Comparison of ENCODE assay signal across 17 mouse cellular contexts in the genomic region with DNA sequence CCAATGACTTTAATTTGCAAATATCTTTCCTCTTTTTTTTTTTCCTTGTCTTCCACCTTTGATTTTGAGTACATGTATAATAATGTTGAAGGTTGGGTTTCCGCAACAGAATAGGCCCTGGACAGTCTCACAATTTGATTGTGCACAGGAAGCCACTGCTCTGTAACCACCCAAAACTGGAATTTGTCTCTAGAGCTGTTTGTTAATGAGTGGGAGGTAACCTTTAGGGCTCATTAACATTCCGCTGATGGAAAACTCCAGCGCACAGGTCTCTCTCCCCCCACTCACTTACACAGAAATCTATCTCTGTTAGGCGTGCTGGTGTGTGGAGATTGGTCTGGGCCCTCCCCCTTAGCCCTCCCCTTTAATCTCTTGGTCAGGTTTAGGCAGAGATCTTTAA.
DNase-seq lines count a peak whose midpoint lies in the region; ATAC-seq and TF ChIP-seq lines count a peak whose summit lies in the region.
"Had no signal": no experiment of that assay in that cellular context is flagged by ENCODE, and none has a peak within 500 bp of the region (broad histone marks: within the 10 kb centered on the region; RNA-seq: fewer than 3 reads in every experiment).

No protein-coding gene starts in this region.

- 0 out of 2 replicates have a peak overlapping the region, but pooled peaks have one; percentile 45 for H3K27ac ChIP-seq in hindbrain, embryonic 10.5 days
- H3K27ac ChIP-seq in hindbrain, postnatal 0 days = no peak overlapping the region; the same call in 1 of the 2 replicates
- H3K27ac ChIP-seq in forebrain, postnatal 0 days (ENCODE audit: low read depth, low read length) = peak overlapping the region; percentile 80; the same call in 1 of the 2 replicates
- peak overlapping the region; percentile 93 for H3K27ac ChIP-seq in midbrain, embryonic 14.5 days (replicated peaks; ENCODE audit: low read depth, low read length)
- H3K27ac ChIP-seq in layer of hippocampus, adult 2 months = no peak overlapping the region
- H3K27ac ChIP-seq: heart, embryonic 13.5 days; lung, embryonic 15.5 days; stomach, embryonic 15.5 days had no signal

- no peak overlapping the region for H3K4me3 ChIP-seq in hindbrain, embryonic 10.5 days
- H3K4me3 ChIP-seq in hindbrain, postnatal 0 days (ENCODE audit: low read length) = no peak overlapping the region
- H3K4me3 ChIP-seq in forebrain, postnatal 0 days (ENCODE audit: low read depth, low read length) = no peak overlapping the region
- no peak overlapping the region for H3K4me3 ChIP-seq in midbrain, embryonic 14.5 days (replicated peaks; ENCODE audit: low read depth, low read length)
- no peak overlapping the region for H3K4me3 ChIP-seq in layer of hippocampus, adult 2 months
- H3K4me3 ChIP-seq: heart, embryonic 13.5 days; lung, embryonic 15.5 days; megakaryocyte, embryonic 14.5 days; stomach, embryonic 15.5 days had no signal

- DNase-seq in hindbrain, embryonic 10.5 days (ENCODE audit: low spot score) = no peak
- DNase-seq in hindbrain, postnatal 0 days (ENCODE audit: low spot score) = no peak
- peak; percentile 12 for DNase-seq in Muller cell, postnatal 12 days (ENCODE audit: inconsistent ontology term)
- no peak for DNase-seq in forebrain, postnatal 0 days
- DNase-seq in midbrain, embryonic 14.5 days = peak; percentile 22
- DNase-seq in layer of hippocampus, adult 2 months (ENCODE audit: low spot score in 2 of 2) = no peak
- no peak for DNase-seq in urinary bladder, postnatal 14 days (ENCODE audit: low spot score)
- no peak for DNase-seq in urinary bladder, postnatal 4 days (ENCODE audit: low spot score in 2 of 2)
- DNase-seq: cerebellum, adult 11 months; kidney, adult 2 months; right cerebral cortex, adult 18-20 months; thymus, postnatal 14 days had no signal

- peaks cover 39% of the 10 kb centered on the region for H3K4me1 ChIP-seq in hindbrain, embryonic 10.5 days (replicated peaks)
- H3K4me1 ChIP-seq in hindbrain, postnatal 0 days (ENCODE audit: insufficient read depth, low read length) = peaks cover 8% of the 10 kb centered on the region
- 0 out of 2 replicates have a peak, but pooled peaks cover 14% of the 10 kb centered on the region for H3K4me1 ChIP-seq in forebrain, postnatal 0 days (ENCODE audit: insufficient read depth)
- peaks cover 37% of the 10 kb centered on the region for H3K4me1 ChIP-seq in midbrain, embryonic 14.5 days (ENCODE audit: control insufficient read depth, insufficient read depth, low read length)
- H3K4me1 ChIP-seq: lung, embryonic 15.5 days; stomach, embryonic 15.5 days had no signal

- H3K9me3 ChIP-seq in hindbrain, embryonic 10.5 days = no peaks in the 10 kb centered on the region
- no peaks in the 10 kb centered on the region for H3K9me3 ChIP-seq in hindbrain, postnatal 0 days (ENCODE audit: low read length)
- H3K9me3 ChIP-seq in forebrain, postnatal 0 days (ENCODE audit: low read length) = no peaks in the 10 kb centered on the region
- no peaks in the 10 kb centered on the region for H3K9me3 ChIP-seq in midbrain, embryonic 14.5 days (ENCODE audit: control insufficient read depth, low read length)
- H3K9me3 ChIP-seq: heart, embryonic 13.5 days; lung, embryonic 15.5 days; megakaryocyte, embryonic 14.5 days; stomach, embryonic 15.5 days had no signal

- H3K9ac ChIP-seq in hindbrain, postnatal 0 days (replicated peaks; ENCODE audit: low read length) = no peak overlapping the region
- H3K9ac ChIP-seq in forebrain, postnatal 0 days = no peak overlapping the region
- peak overlapping the region; percentile 18; the same call in 1 of the 2 replicates for H3K9ac ChIP-seq in midbrain, embryonic 14.5 days (replicated peaks; ENCODE audit: low read length)
- H3K9ac ChIP-seq: heart, embryonic 13.5 days; lung, embryonic 15.5 days; stomach, embryonic 15.5 days had no signal

- no peak overlapping the region for H3K4me2 ChIP-seq in hindbrain, postnatal 0 days (ENCODE audit: low read depth, low read length)
- no peak overlapping the region for H3K4me2 ChIP-seq in forebrain, postnatal 0 days (ENCODE audit: low read depth)
- no peak overlapping the region for H3K4me2 ChIP-seq in midbrain, embryonic 14.5 days (ENCODE audit: low read length)
- H3K4me2 ChIP-seq: heart, embryonic 13.5 days; lung, embryonic 15.5 days; stomach, embryonic 15.5 days had no signal

- TF ChIP-seq CTCF in hindbrain, postnatal 0 days (IDR thresholded peaks at IDR 0.05; ENCODE audit: low read depth) = no peak
- no peak for TF ChIP-seq CTCF in forebrain, postnatal 0 days (IDR thresholded peaks at IDR 0.05; ENCODE audit: low read depth)
- TF ChIP-seq CTCF in layer of hippocampus, adult 2 months (conservative IDR thresholded peaks at IDR 0.05) = no peak

- H3K27me3 ChIP-seq in hindbrain, embryonic 10.5 days (ENCODE audit: insufficient read depth, poor library complexity, severe bottlenecking) = no peaks in the 10 kb centered on the region
- H3K27me3 ChIP-seq in hindbrain, postnatal 0 days (ENCODE audit: insufficient read depth, low read length) = no peaks in the 10 kb centered on the region
- no peaks in the 10 kb centered on the region for H3K27me3 ChIP-seq in forebrain, postnatal 0 days (ENCODE audit: insufficient read depth, low read length)
- H3K27me3 ChIP-seq in midbrain, embryonic 14.5 days (ENCODE audit: control insufficient read depth, insufficient read depth, low read length) = no peaks in the 10 kb centered on the region
- H3K27me3 ChIP-seq: CH12.LX; heart, embryonic 13.5 days; lung, embryonic 15.5 days; megakaryocyte, embryonic 14.5 days; stomach, embryonic 15.5 days had no signal

- H3K36me3 ChIP-seq in hindbrain, embryonic 10.5 days = no peaks in the 10 kb centered on the region
- H3K36me3 ChIP-seq in hindbrain, postnatal 0 days (ENCODE audit: insufficient read depth, low read length) = no peaks in the 10 kb centered on the region
- no peaks in the 10 kb centered on the region for H3K36me3 ChIP-seq in forebrain, postnatal 0 days (ENCODE audit: insufficient read depth)
- H3K36me3 ChIP-seq in midbrain, embryonic 14.5 days (ENCODE audit: control insufficient read depth, insufficient read depth, low read length) = no peaks in the 10 kb centered on the region
- H3K36me3 ChIP-seq: heart, embryonic 13.5 days; lung, embryonic 15.5 days; stomach, embryonic 15.5 days had no signal

- ATAC-seq in hindbrain, postnatal 0 days = no peak
- ATAC-seq in forebrain, postnatal 0 days = no peak
- ATAC-seq in midbrain, embryonic 14.5 days (ENCODE audit: low FRiP score, low TSS enrichment) = no peak

- WGBS in hindbrain, embryonic 10.5 days = 80% methylated on average over 4 of the region's 4 CpGs
- 64% methylated on average over 4 of the region's 4 CpGs for WGBS in hindbrain, postnatal 0 days
- 45% methylated on average over 4 of the region's 4 CpGs for WGBS in forebrain, postnatal 0 days
- 62% methylated on average over 4 of the region's 4 CpGs for WGBS in midbrain, embryonic 14.5 days

Comparison
In these comparisons a context has a peak if more than half of its experiments do, and no peak if none do; other contexts are left out.
1. H3K27ac ChIP-seq: peak in hindbrain, embryonic 10.5 days (single experiment), forebrain, postnatal 0 days (single experiment) and midbrain, embryonic 14.5 days (single experiment); none in hindbrain, postnatal 0 days (single experiment) and layer of hippocampus, adult 2 months (single experiment).
2. DNase-seq: peak in Muller cell, postnatal 12 days (single experiment) and midbrain, embryonic 14.5 days (single experiment); none in hindbrain, embryonic 10.5 days (single experiment), hindbrain, postnatal 0 days (single experiment), forebrain, postnatal 0 days (single experiment), layer of hippocampus, adult 2 months (0 of 2), urinary bladder, postnatal 14 days (single experiment) and urinary bladder, postnatal 4 days (0 of 2).